Mouse (Mus musculus): ENCODE measurements around the gene Pdxdc1. TPM values are rescaled to one million over a fixed set of nuclear protein-coding genes. Genes with fewer than 3 reads are reported as not detected.

Pdxdc1 gene
- polyA plus RNA-seq, 1 experiment: 57.0 TPM

GRCm38 (mm10) chr16:13894097-13894496 lies 8.8 kb downstream of the Pdxdc1 start:
- H3K27me3 ChIP-seq (ENCODE audit: control insufficient read depth, insufficient read depth, insufficient read length): no peaks in the 10 kb centered on the region
- TF ChIP-seq MYOD1 (IDR thresholded peaks at IDR 0.05; ENCODE audit: control insufficient read depth in 1 of 3, insufficient read length in 2 of 3, low read depth in 2 of 3): no peak
- no peak for TF ChIP-seq POLR2A (IDR thresholded peaks at IDR 0.05; ENCODE audit: insufficient read length, low read depth)
- no peak for TF ChIP-seq TCF3 (IDR thresholded peaks at IDR 0.05; ENCODE audit: insufficient read length, low read depth)
- no peak for TF ChIP-seq SRF (IDR thresholded peaks at IDR 0.05; ENCODE audit: control insufficient read depth, insufficient read length, low read depth)
- TF ChIP-seq USF1 (IDR thresholded peaks at IDR 0.05; ENCODE audit: low read depth): no peak
- no peak for TF ChIP-seq CEBPB (IDR thresholded peaks at IDR 0.05; ENCODE audit: insufficient read depth, poor library complexity, severe bottlenecking)
- TF ChIP-seq TCF12 (IDR thresholded peaks at IDR 0.05; ENCODE audit: insufficient read depth, poor library complexity, severe bottlenecking): no peak
- TF ChIP-seq POLR2AphosphoS2 (IDR thresholded peaks at IDR 0.05; ENCODE audit: insufficient read length, low read depth): no peak
- no peak for TF ChIP-seq MYOG (IDR thresholded peaks at IDR 0.05; ENCODE audit: control insufficient read depth in 1 of 3, insufficient read depth in 1 of 3, insufficient read length in 2 of 3, low read depth in 2 of 3)
- TF ChIP-seq REST (IDR thresholded peaks at IDR 0.05; ENCODE audit: insufficient read depth, insufficient read length): no peak
- no peak for TF ChIP-seq MAX (IDR thresholded peaks at IDR 0.05; ENCODE audit: low read depth)
- no peak for TF ChIP-seq E2F4 (IDR thresholded peaks at IDR 0.05; ENCODE audit: insufficient read depth)
- no peak overlapping the region for H3K4me2 ChIP-seq (ENCODE audit: low read depth)
- H3ac ChIP-seq (ENCODE audit: control insufficient read depth, insufficient read length): no peak overlapping the region
- H3K4me3 ChIP-seq: no peak overlapping the region
- H3K36me3 ChIP-seq (ENCODE audit: control insufficient read depth, insufficient read depth): no peaks in the 10 kb centered on the region
- peaks cover 98% of the 10 kb centered on the region for H3K79me2 ChIP-seq (ENCODE audit: control insufficient read depth, insufficient read depth)

- no peaks in the 10 kb centered on the region for H3K36me3 ChIP-seq (ENCODE audit: control insufficient read depth, insufficient read depth)
- peaks cover 98% of the 10 kb centered on the region for H3K79me2 ChIP-seq (ENCODE audit: control insufficient read depth, insufficient read depth)
- H3K4me2 ChIP-seq (ENCODE audit: low read depth): no peak overlapping the region
- TF ChIP-seq SRF (IDR thresholded peaks at IDR 0.05; ENCODE audit: control insufficient read depth, insufficient read length, low read depth): no peak
- no peak for TF ChIP-seq MAX (IDR thresholded peaks at IDR 0.05; ENCODE audit: low read depth)
- no peak for TF ChIP-seq E2F4 (IDR thresholded peaks at IDR 0.05; ENCODE audit: insufficient read depth)
- no peak for TF ChIP-seq TCF12 (IDR thresholded peaks at IDR 0.05; ENCODE audit: insufficient read depth, poor library complexity, severe bottlenecking)
- no peak for TF ChIP-seq USF1 (IDR thresholded peaks at IDR 0.05; ENCODE audit: low read depth)
- TF ChIP-seq CEBPB (IDR thresholded peaks at IDR 0.05; ENCODE audit: insufficient read depth, poor library complexity, severe bottlenecking): no peak
- TF ChIP-seq POLR2AphosphoS2 (IDR thresholded peaks at IDR 0.05; ENCODE audit: insufficient read length, low read depth): no peak
- no peak for TF ChIP-seq REST (IDR thresholded peaks at IDR 0.05; ENCODE audit: insufficient read depth, insufficient read length)
- TF ChIP-seq MYOD1 (IDR thresholded peaks at IDR 0.05; ENCODE audit: control insufficient read depth in 1 of 3, insufficient read length in 2 of 3, low read depth in 2 of 3): no peak
- H3K27me3 ChIP-seq (ENCODE audit: control insufficient read depth, insufficient read depth, insufficient read length): no peaks in the 10 kb centered on the region
- no peak overlapping the region for H3ac ChIP-seq (ENCODE audit: control insufficient read depth, insufficient read length)
- H3K4me3 ChIP-seq: no peak overlapping the region
Measured at GRCm38 (mm10) chr16:13892850-13893249, 10.1 kb downstream of the Pdxdc1 start.

- TF ChIP-seq USF1 (IDR thresholded peaks at IDR 0.05; ENCODE audit: low read depth) (no peak), MYOG (IDR thresholded peaks at IDR 0.05; ENCODE audit: control insufficient read depth in 1 of 3, insufficient read depth in 1 of 3, insufficient read length in 2 of 3, low read depth in 2 of 3) (no peak), REST (IDR thresholded peaks at IDR 0.05; ENCODE audit: insufficient read depth, insufficient read length) (no peak), TCF3 (IDR thresholded peaks at IDR 0.05; ENCODE audit: insufficient read length, low read depth) (no peak), CEBPB (IDR thresholded peaks at IDR 0.05; ENCODE audit: insufficient read depth, poor library complexity, severe bottlenecking) (no peak), TCF12 (IDR thresholded peaks at IDR 0.05; ENCODE audit: insufficient read depth, poor library complexity, severe bottlenecking) (no peak), E2F4 (IDR thresholded peaks at IDR 0.05; ENCODE audit: insufficient read depth) (no peak), POLR2A (IDR thresholded peaks at IDR 0.05; ENCODE audit: insufficient read length, low read depth) (no peak), MAX (IDR thresholded peaks at IDR 0.05; ENCODE audit: low read depth) (no peak), MYOD1 (IDR thresholded peaks at IDR 0.05; ENCODE audit: control insufficient read depth in 1 of 3, insufficient read length in 2 of 3, low read depth in 2 of 3) (no peak), SRF (IDR thresholded peaks at IDR 0.05; ENCODE audit: control insufficient read depth, insufficient read length, low read depth) (no peak), POLR2AphosphoS2 (IDR thresholded peaks at IDR 0.05; ENCODE audit: insufficient read length, low read depth) (no peak)
- H3K4me2 ChIP-seq (ENCODE audit: low read depth): no peak overlapping the region
Measured at GRCm38 (mm10) chr16:13890449-13890848, 12.5 kb downstream of the Pdxdc1 start.

GRCm38 (mm10) chr16:13883094-13883774 lies 19.7 kb downstream of the Pdxdc1 start:
- TF ChIP-seq E2F4 (IDR thresholded peaks at IDR 0.05; ENCODE audit: insufficient read depth) (no peak), USF1 (IDR thresholded peaks at IDR 0.05; ENCODE audit: low read depth) (no peak), MAX (IDR thresholded peaks at IDR 0.05; ENCODE audit: low read depth) (no peak), POLR2AphosphoS2 (IDR thresholded peaks at IDR 0.05; ENCODE audit: insufficient read length, low read depth) (no peak), TCF12 (IDR thresholded peaks at IDR 0.05; ENCODE audit: insufficient read depth, poor library complexity, severe bottlenecking) (no peak), TCF3 (IDR thresholded peaks at IDR 0.05; ENCODE audit: insufficient read length, low read depth) (no peak), MYOD1 (IDR thresholded peaks at IDR 0.05; ENCODE audit: control insufficient read depth in 1 of 3, insufficient read length in 2 of 3, low read depth in 2 of 3) (no peak), POLR2A (IDR thresholded peaks at IDR 0.05; ENCODE audit: insufficient read length, low read depth) (no peak), CEBPB (IDR thresholded peaks at IDR 0.05; ENCODE audit: insufficient read depth, poor library complexity, severe bottlenecking) (no peak), SRF (IDR thresholded peaks at IDR 0.05; ENCODE audit: control insufficient read depth, insufficient read length, low read depth) (no peak), REST (IDR thresholded peaks at IDR 0.05; ENCODE audit: insufficient read depth, insufficient read length) (no peak), MYOG (IDR thresholded peaks at IDR 0.05; ENCODE audit: control insufficient read depth in 1 of 3, insufficient read depth in 1 of 3, insufficient read length in 2 of 3, low read depth in 2 of 3) (no peak)
- no peak overlapping the region for H3ac ChIP-seq (ENCODE audit: control insufficient read depth, insufficient read length)
- H3K27me3 ChIP-seq (ENCODE audit: control insufficient read depth, insufficient read depth, insufficient read length): no peaks in the 10 kb centered on the region
- H3K4me2 ChIP-seq (ENCODE audit: low read depth): no peak overlapping the region
- H3K36me3 ChIP-seq (ENCODE audit: control insufficient read depth, insufficient read depth): peaks cover 12% of the 10 kb centered on the region
- peaks cover 18% of the 10 kb centered on the region for H3K79me2 ChIP-seq (ENCODE audit: control insufficient read depth, insufficient read depth)
- H3K4me3 ChIP-seq: no peak overlapping the region

More at GRCm38 (mm10) chr16:13890449-13890848, 12.5 kb downstream of the Pdxdc1 start:
- H3K27me3 ChIP-seq (ENCODE audit: control insufficient read depth, insufficient read depth, insufficient read length): no peaks in the 10 kb centered on the region
- no peak overlapping the region for H3K4me3 ChIP-seq
- H3K79me2 ChIP-seq (ENCODE audit: control insufficient read depth, insufficient read depth): peaks cover 82% of the 10 kb centered on the region
- H3ac ChIP-seq (ENCODE audit: control insufficient read depth, insufficient read length): no peak overlapping the region
- no peaks in the 10 kb centered on the region for H3K36me3 ChIP-seq (ENCODE audit: control insufficient read depth, insufficient read depth)
